Mouse (Mus musculus): ENCODE results near the gene Opcml.

- TF ChIP-seq POLR2A (IDR thresholded peaks at IDR 0.05; ENCODE audit: borderline replicate concordance, low read depth, low read length) = no peak
- no peak for TF ChIP-seq CTCF (IDR thresholded peaks at IDR 0.05; ENCODE audit: low read depth, low read length)
These were observed 538.9 kb downstream of the Opcml start for GRCm38 (mm10) chr9:28329477-28329876.

Measured in bone marrow macrophage, adult 2 months (primary cell).